Mouse (Mus musculus) erythroid progenitor cell, adult 5-6 weeks (primary cell): ENCODE results near the gene Ephb1. TPM values are rescaled to one million over a fixed set of nuclear protein-coding genes. Genes with fewer than 3 reads are reported as not detected.

Experiments used
- ATAC-seq: replicated peaks from 2 replicates; pipeline ENCODE4 v1.8.0; 2016; ENCODE audit warnings: moderate number of reproducible peaks, mild to moderate bottlenecking, moderate TSS enrichment, inconsistent platforms; ENCODE audit not compliant: poor library complexity, low FRiP score, severe bottlenecking
- total RNA-seq, 2 experiments: library from RNA; stranded (forward) in 1 of 2; stranded (reverse) in 1 of 2; fragments of 150-400 nt in 1 of 2; fragments of 186-747, 209-891 nt in 1 of 2; gene quantifications; 2 replicates each; pipeline versions ENCODE4 v1.2.3 to v1.2.4; 2015 to 2017; ENCODE audit warnings: low replicate concordance in 2 of 2

Ephb1 gene
- total RNA-seq, 2 experiments from 2014 or later: not detected

GRCm38 (mm10) chr9:102353056-102353635 is 1.3 kb downstream of the Ephb1 start:
- ATAC-seq: no peak

- no peak for ATAC-seq
These were observed 2.1 kb downstream of the Ephb1 start for GRCm38 (mm10) chr9:102352186-102353055.

GRCm38 (mm10) chr9:102351721-102352120 is 2.8 kb downstream of the Ephb1 start:
- ATAC-seq: no peak

- ATAC-seq: no peak
These were observed 3.3 kb downstream of the Ephb1 start for GRCm38 (mm10) chr9:102351221-102351620.

- ATAC-seq: no peak
These were observed 3.8 kb downstream of the Ephb1 start for GRCm38 (mm10) chr9:102350696-102351095.

- ATAC-seq: no peak
These were observed 4.4 kb downstream of the Ephb1 start for GRCm38 (mm10) chr9:102350076-102350475.

GRCm38 (mm10) chr9:102346801-102347200 is 7.7 kb downstream of the Ephb1 start:
- ATAC-seq: no peak

GRCm38 (mm10) chr9:102345474-102345873 is 9.0 kb downstream of the Ephb1 start:
- ATAC-seq: no peak

GRCm38 (mm10) chr9:102345047-102345446 is 9.4 kb downstream of the Ephb1 start:
- ATAC-seq: no peak

- ATAC-seq: no peak
These were observed 10.2 kb downstream of the Ephb1 start for GRCm38 (mm10) chr9:102344086-102344930.

GRCm38 (mm10) chr9:102343061-102343460 is 11.4 kb downstream of the Ephb1 start:
- ATAC-seq: no peak

- ATAC-seq: no peak
These were observed 12.5 kb downstream of the Ephb1 start for GRCm38 (mm10) chr9:102342026-102342425.

GRCm38 (mm10) chr9:102340768-102341167 is 13.7 kb downstream of the Ephb1 start:
- no peak for ATAC-seq

GRCm38 (mm10) chr9:102335571-102336282 is 18.8 kb downstream of the Ephb1 start:
- ATAC-seq: no peak

GRCm38 (mm10) chr9:102330266-102331060 is 24.0 kb downstream of the Ephb1 start:
- ATAC-seq: no peak

GRCm38 (mm10) chr9:102327625-102328150 is 26.8 kb downstream of the Ephb1 start:
- no peak for ATAC-seq

GRCm38 (mm10) chr9:102315436-102315835 is 39.1 kb downstream of the Ephb1 start:
- ATAC-seq: no peak

GRCm38 (mm10) chr9:102314795-102315194 is 39.7 kb downstream of the Ephb1 start:
- ATAC-seq: no peak

- no peak for ATAC-seq
These were observed 44.1 kb downstream of the Ephb1 start for GRCm38 (mm10) chr9:102310431-102310830.
